Mouse (Mus musculus) left cerebral cortex, postnatal 25 days (tissue): Measurements from ENCODE around the gene Igfbp3. TPM values are rescaled to one million over a fixed set of nuclear protein-coding genes. Genes with fewer than 3 reads are reported as not detected.

Experiments
- DNase-seq, 2 experiments: peaks; one replicate each; pipeline ENCODE4 v3.0.0; 2022; ENCODE audit warnings: low spot score in 2 of 2, mixed read lengths in 1 of 2
- intact Hi-C: fragments of 180-260 bp; cut with DNase I; formaldehyde crosslinking; loops from one replicate; pipeline ENCODE4 v1.15.1; 2025
- total RNA-seq, 2 experiments: library from RNA; stranded (reverse); gene quantifications; 2 replicates each; pipeline ENCODE4 v1.2.3; 2021

The Igfbp3 gene
- total RNA-seq, 2 experiments from 2014 or later = 11.8 to 14.4 TPM

DNA sequence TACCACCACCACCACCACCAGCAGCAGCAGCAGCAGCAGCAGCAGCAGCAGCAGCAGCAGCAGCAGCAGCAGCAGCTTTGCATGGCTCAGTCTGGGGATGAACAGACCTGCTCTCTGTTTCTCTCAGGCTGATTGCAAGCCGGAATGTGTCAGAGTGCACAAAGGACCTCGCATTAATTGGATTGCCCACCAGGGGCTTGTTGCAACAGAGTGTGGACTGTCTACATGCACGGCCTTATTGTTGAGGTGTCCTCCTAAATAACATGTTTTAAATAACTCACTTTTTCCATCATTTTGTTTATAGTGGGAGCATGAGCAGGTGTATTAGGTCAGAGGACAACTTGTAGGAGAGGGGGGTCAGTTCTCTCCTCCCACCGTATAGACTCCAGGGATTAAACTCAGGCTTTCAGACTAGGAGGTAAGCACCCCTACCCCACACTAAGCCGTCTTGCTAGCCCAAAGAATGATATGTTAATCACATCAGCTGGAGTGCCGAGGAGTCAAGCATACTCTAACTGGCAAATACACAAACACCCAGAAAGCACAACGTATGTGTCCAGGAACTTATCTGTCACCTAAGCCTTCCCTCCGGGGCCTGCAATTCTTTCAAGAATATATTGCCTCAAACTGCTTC, 31.2 kb downstream of the Igfbp3 start:
- intact Hi-C loops = no loop called here
- no peak for DNase-seq

- intact Hi-C loops = no loop called here
- no peak for DNase-seq
These were observed 34.4 kb downstream of the Igfbp3 start for GRCm38 (mm10) chr11:7179276-7179675.

DNA sequence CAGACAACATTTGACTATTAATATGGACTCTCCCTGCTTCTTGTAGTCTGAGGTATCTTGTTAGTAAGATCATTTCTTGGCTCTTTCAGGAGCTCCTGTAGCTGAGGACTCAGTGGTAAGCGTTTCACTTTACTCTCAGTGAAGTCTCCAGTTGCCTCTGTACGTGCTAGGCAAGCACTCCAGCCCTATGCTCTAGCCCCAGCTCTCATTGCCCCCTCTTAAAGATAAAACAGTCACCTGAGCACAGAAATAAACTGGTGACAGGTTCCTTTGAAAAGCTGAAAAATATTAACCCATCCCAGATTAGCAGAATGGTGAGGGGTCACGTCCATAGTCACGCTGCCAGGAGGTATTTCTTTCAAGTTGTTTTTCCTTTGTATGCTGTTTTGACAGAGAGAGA, 35.0 kb downstream of the Igfbp3 start:
- intact Hi-C loops = no loop called here
- DNase-seq = no peak

DNA sequence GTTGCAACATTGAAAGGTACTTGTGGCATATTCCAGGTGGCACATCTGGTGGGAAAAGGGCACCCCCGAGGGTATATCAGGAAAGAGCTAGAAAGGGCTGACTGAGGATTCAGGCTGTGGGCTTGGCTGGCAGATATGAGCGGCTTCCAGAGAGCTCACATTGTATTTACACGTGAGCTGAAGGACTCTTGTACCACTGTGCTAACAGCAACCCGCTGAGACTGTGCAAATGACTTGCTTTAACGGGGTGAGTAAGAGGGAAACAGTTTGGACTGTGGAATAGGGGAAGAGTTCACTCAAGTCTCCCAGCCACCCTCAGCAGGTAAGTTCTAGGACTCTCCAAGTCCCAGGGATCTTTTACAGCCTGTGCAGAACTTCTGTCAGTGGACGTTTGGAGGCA, 40.1 kb downstream of the Igfbp3 start:
- DNase-seq = no peak
- intact Hi-C loops = no loop called here

- intact Hi-C loops = no loop called here
- DNase-seq = no peak
These were observed 44.1 kb downstream of the Igfbp3 start for GRCm38 (mm10) chr11:7169645-7170044.

- no peak for DNase-seq
- intact Hi-C loops = loop anchor here (5.0 kb wide), 1 partner anchor 507 kb away; the partner anchor contains the start of gene Ramp3
These were observed 49.3 kb downstream of the Igfbp3 start for GRCm38 (mm10) chr11:7164416-7164815.

GRCm38 (mm10) chr11:7161502-7162174, 52.1 kb downstream of the Igfbp3 start:
- intact Hi-C loops = loop anchor here (5.0 kb wide), 1 partner anchor 504 kb away; the partner anchor contains the start of gene Ramp3
- DNase-seq = peak; percentile 38 to 54

GRCm38 (mm10) chr11:7160637-7161101, 53.1 kb downstream of the Igfbp3 start:
- intact Hi-C loops = loop anchor here (5.0 kb wide), 1 partner anchor 503 kb away; the partner anchor contains the start of gene Ramp3

DNA sequence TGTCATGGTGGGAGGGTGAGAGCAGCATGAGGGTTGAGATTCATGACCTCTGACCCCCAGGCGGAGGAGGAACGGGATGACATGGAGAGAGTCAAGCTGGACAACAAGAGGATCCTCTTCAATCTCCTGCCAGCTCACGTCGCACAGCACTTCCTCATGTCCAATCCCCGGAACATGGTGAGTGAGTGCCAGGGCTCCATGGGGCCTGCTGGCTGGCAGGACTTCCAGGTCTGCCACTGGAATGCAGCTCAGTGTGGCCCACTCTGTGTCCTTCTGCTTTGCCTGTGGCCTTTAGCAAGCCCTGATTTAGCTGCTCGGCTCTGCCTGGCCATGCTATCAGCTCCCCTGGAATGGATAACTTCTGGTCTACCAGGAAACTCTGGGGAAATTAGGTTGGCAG, 53.6 kb downstream of the Igfbp3 start:
- no peak for DNase-seq
- intact Hi-C loops = loop anchor here (5.0 kb wide), 1 partner anchor 503 kb away; the partner anchor contains the start of gene Ramp3

More at GRCm38 (mm10) chr11:7160637-7161101, 53.1 kb downstream of the Igfbp3 start:
- DNase-seq = no peak

- intact Hi-C loops = no loop called here
- no peak for DNase-seq
These were observed 55.5 kb downstream of the Igfbp3 start for GRCm38 (mm10) chr11:7158196-7158595.

- intact Hi-C loops = no loop called here
- no peak for DNase-seq
These were observed 57.3 kb downstream of the Igfbp3 start for GRCm38 (mm10) chr11:7156427-7156826.

Other genes starting within 250 kb of the Igfbp3 start
- gene Adcy1, start 150.4 kb downstream of the Igfbp3 start, total RNA-seq = 100 to 1,000 TPM; 245 to 264 TPM
- gene Gm11985, start 25.4 kb downstream of the Igfbp3 start, total RNA-seq = not detected
- not detected for gene Igfbp1, start 16.1 kb downstream of the Igfbp3 start, total RNA-seq